Mouse (Mus musculus): ENCODE data around the gene Hist1h2af. TPM values are rescaled to one million over a fixed set of nuclear protein-coding genes. Genes with fewer than 3 reads are reported as not detected.
A peak's percentile ranks its signal among the peaks of the same experiment; 100 is the strongest.
"Not testable (repeated sequence)": the region's sequence is repeated elsewhere in the genome, so short reads cannot be mapped to it uniquely, and the experiment has no call there.

Gene Hist1h2af
- polyA plus RNA-seq, 1 experiment from 2014 or later, result 0.82 TPM

DNA sequence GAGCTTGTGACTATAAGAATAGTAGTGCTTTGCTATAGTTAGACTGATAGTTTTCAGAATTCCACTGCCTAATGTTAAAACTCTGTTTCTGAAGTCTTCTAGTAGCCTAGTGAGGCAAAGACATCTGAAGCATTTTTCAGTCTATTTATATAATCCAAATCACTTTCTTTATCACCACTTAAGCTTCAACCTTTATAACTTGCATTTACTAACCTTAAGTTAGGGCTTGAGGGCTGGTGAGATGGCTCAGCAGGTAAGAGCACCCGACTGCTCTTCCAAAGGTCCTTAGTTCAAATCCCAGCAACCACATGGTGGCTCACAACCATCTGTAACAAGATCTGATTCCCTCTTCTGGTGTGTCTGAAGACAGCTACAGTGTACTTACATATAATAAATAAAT is 6.1 kb downstream of the Hist1h2af start:
- WGBS, result 70% methylated on average over 1 of the region's 1 CpGs
- not testable (repeated sequence) for H3K27ac ChIP-seq (replicated peaks); H3K4me3 ChIP-seq; H3K27me3 ChIP-seq; H3K9ac ChIP-seq; H3K36me3 ChIP-seq; ATAC-seq (ENCODE audit: low FRiP score, low read depth); H3K4me2 ChIP-seq; H3K9me3 ChIP-seq
- H3K4me1 ChIP-seq (replicated peaks), result peaks cover 12% of the 10 kb centered on the region

DNA sequence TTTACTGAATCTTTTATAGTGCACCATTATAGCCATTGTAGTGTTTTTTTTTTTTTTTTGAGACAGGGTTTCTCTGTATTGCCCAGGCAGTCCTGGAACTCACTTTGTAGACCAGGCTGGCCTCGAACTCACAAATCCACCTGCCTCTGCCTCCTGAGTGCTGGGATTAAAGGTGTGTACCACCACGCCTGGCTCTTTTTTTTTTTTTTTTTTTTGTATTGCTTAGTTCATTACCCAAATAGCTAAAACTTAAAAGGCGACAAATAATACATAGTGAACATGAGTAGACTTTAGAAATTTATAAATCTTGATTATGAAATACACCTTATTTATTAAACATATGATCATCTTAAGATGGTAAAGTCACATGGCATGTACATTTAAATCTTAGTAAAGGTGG is 7.8 kb downstream of the Hist1h2af start:
- Histone ChIP-seq H3K4me2 (no peak overlapping the region), H3K36me3 (no peaks in the 10 kb centered on the region), H3K4me3 (no peak overlapping the region), H3K9ac (no peak overlapping the region), H3K27me3 (no peaks in the 10 kb centered on the region), H3K4me1 (replicated peaks) (peaks cover 8% of the 10 kb centered on the region), H3K27ac (replicated peaks) (no peak overlapping the region), H3K9me3 (no peaks in the 10 kb centered on the region)
- no peak for ATAC-seq (ENCODE audit: low FRiP score, low read depth)
- WGBS, result 81% methylated on average over 3 of the region's 3 CpGs

DNA sequence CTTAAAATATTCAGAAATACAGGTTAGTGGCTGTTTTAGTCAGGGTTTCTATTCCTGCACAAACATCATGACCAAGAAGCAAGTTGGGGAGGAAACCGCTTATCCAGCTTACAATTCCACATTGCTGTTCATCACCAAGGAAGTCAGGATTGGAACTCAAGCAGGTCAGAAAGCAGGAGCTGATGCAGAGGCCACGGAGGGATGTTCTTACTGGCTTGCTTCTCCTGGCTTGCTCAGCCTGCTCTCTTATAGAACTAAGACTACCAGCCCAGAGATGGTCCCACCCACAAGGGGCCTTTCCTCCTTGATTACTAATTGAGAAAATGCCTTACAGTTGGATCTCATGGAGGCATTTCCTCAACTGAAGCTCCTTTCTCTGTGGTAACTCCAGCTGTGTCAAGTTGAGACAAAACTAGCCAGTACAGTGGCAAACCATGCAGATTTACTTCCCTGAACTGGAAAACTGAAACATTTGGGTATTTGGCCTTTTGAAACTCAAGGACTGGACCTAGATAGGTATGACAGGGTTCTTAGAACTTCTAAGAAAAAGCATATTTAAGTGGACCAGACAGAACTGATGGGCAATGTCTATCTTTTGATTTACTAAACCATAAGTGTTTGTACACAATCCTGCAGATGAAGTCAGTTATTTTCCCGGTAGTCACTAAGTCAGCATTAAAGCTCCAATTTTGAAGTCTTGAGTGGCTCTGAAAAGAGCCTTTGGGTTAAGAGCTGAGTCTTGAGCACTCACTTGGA is 8.7 kb downstream of the Hist1h2af start:
- WGBS, result 3% methylated on average over 3 of the region's 3 CpGs

DNA sequence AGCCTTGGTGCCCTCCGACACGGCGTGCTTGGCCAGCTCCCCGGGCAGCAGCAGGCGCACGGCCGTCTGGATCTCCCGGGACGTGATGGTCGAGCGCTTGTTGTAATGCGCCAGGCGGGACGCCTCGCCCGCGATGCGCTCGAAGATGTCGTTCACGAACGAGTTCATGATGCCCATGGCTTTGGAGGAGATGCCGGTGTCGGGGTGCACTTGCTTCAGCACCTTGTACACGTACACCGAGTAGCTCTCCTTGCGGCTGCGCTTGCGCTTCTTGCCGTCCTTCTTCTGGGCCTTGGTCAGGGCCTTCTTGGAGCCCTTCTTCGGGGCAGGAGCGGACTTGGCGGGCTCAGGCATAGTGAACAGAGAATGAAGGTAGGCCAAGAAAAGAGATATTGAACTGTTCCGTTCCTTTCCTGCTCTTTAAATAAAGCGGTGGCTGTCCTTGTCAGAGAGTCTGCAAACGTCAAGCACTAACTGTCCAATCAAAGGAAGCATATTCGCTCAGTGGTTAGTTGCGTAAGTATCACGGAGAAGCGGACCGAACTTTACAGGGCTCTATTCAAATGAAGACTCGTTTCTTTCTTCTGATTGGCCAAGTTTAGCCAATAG is 9.4 kb downstream of the Hist1h2af start, which contains the start of gene Hist1h2bh:
Hist1h2bh (minus strand) TSS at position 394 of the 609 bp plus-strand sequence.
- H3K4me1 ChIP-seq (replicated peaks); H3K27me3 ChIP-seq; H3K36me3 ChIP-seq; H3K9me3 ChIP-seq: not testable (repeated sequence)
- Histone ChIP-seq H3K4me3 (peak within 1 kb of the TSS; percentile 55), H3K9ac (peak within 1 kb of the TSS; percentile 43), H3K4me2 (peak within 1 kb of the TSS; percentile 87), H3K27ac (replicated peaks) (peak within 1 kb of the TSS; percentile 90)
- peak; percentile 92 for ATAC-seq (ENCODE audit: low FRiP score, low read depth)
- WGBS, result under 1% methylated on average over 41 of the region's 42 CpGs

More for the DNA sequence above, 8.7 kb downstream of the Hist1h2af start:
- H3K27ac ChIP-seq (replicated peaks), result 0 out of 2 replicates have a peak overlapping the region, but pooled peaks have one; percentile 77
- not testable (repeated sequence) for ATAC-seq (ENCODE audit: low FRiP score, low read depth); H3K9me3 ChIP-seq; H3K27me3 ChIP-seq; H3K36me3 ChIP-seq; H3K4me1 ChIP-seq (replicated peaks)
- H3K4me2 ChIP-seq, result peak overlapping the region; percentile 87
- H3K4me3 ChIP-seq, result peak overlapping the region; percentile 49
- peak overlapping the region; percentile 40 for H3K9ac ChIP-seq

DNA sequence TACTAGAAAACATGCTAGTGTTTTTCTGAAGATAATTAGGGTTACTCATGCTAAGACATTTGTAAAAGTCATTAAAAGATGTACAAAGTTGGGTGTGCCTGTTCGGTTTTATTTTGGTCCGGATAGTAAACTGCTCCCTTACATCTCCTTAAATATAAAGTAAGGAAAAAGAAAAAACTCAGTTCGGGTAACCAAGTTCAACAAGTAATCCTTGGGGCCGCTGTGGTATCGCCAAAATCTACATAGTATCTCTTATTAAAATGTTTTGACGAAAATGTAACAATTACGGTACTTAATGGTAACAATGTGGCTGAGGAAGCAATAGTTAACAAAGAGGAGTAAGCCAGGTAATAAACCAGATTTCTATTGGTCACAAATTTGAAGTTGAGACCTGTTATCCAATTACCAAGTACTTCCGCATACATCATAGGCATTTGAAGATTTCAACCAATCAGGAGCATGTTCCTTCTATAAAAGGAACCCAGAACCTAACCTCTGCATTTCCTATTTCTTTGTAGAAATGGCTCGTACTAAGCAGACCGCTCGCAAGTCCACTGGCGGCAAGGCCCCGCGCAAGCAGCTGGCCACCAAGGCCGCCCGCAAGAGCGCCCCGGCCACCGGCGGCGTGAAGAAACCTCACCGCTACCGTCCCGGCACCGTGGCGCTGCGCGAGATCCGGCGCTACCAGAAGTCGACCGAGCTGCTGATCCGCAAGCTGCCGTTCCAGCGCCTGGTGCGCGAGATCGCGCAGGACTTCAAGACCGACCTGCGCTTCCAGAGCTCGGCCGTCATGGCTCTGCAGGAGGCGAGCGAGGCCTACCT is 10.5 kb downstream of the Hist1h2af start, which contains the start of gene Hist1h3f:
Hist1h3f (plus strand) TSS at position 88 of the 822 bp plus-strand sequence.
- no peaks in the 10 kb centered on the region for H3K9me3 ChIP-seq
- peak within 1 kb of the TSS; percentile 90 for H3K27ac ChIP-seq (replicated peaks)
- H3K9ac ChIP-seq, result peak within 1 kb of the TSS; percentile 61
- ATAC-seq (ENCODE audit: low FRiP score, low read depth), result peak; percentile 96
- H3K4me3 ChIP-seq, result peak within 1 kb of the TSS; percentile 55
- H3K4me1 ChIP-seq (replicated peaks), result peaks cover 8% of the 10 kb centered on the region
- no peaks in the 10 kb centered on the region for H3K27me3 ChIP-seq
- H3K36me3 ChIP-seq, result no peaks in the 10 kb centered on the region
- H3K4me2 ChIP-seq, result peak within 1 kb of the TSS; percentile 87
- under 1% methylated on average over 34 of the region's 45 CpGs for WGBS

DNA sequence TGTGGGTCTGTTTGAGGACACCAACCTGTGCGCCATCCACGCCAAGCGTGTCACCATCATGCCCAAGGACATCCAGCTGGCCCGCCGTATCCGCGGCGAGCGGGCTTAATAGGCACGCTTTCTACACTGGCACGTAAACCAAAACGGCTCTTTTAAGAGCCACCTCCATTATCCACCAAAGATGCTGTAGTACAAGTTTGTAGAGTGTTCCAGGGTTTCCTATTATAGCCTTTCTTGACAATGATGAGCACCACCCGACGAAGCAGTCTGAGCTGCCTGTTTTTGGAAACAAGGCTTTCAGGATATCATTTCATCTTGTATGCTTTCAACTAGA is 11.0 kb downstream of the Hist1h2af start:
- 0% methylated on average over 11 of the region's 14 CpGs for WGBS
- peak overlapping the region; percentile 61; the same call in 1 of the 2 replicates for H3K9ac ChIP-seq
- not testable (repeated sequence) for H3K9me3 ChIP-seq; ATAC-seq (ENCODE audit: low FRiP score, low read depth); H3K27me3 ChIP-seq; H3K4me1 ChIP-seq (replicated peaks); H3K36me3 ChIP-seq
- peak overlapping the region; percentile 87 for H3K4me2 ChIP-seq
- H3K4me3 ChIP-seq, result peak overlapping the region; percentile 55
- peak overlapping the region; percentile 90; the same call in 1 of the 2 replicates for H3K27ac ChIP-seq (replicated peaks)

DNA sequence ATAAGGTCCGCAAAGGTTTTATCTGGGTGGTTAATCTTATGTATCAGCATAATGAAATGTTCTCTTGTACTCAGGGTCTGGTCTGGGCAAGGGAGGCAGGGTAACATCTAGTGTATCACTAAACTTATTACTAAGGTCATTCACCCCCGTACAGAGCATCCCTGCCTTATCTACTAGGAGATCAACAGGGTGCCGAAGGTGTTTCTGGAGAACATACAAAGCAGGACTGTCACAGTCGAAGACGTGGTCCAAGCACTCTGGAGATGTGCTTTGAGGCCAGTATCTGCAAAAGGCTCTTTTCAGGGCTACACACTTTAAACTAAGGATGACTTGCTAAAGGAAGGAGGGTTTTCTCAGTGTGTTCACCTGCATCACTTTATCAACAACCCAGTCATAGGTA is 13.0 kb downstream of the Hist1h2af start:
- Histone ChIP-seq H3K4me1 (replicated peaks) (peaks cover 15% of the 10 kb centered on the region), H3K4me3 (no peak overlapping the region), H3K27me3 (no peaks in the 10 kb centered on the region), H3K4me2 (no peak overlapping the region), H3K27ac (replicated peaks) (no peak overlapping the region), H3K36me3 (no peaks in the 10 kb centered on the region), H3K9ac (no peak overlapping the region), H3K9me3 (no peaks in the 10 kb centered on the region)
- 87% methylated on average over 5 of the region's 5 CpGs for WGBS
- ATAC-seq (ENCODE audit: low FRiP score, low read depth), result no peak

DNA sequence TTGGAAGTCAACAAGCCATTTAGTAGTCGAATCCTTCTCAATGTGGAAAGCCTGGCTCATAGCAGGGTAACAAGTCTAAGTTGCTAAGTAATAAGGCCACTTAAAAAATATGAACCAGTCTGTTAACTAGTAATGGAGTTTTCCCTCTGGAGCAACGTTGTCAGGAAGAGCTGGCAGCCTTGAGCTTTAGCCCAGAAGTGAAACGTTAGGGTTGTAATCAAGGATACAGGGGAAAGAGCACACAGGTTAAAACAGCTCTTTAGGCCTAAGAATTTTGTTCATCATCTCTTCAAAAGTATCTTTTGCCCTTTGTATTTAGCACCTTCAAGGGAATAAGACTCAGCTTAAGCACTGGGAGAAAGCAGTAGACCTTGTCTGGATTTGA is 17.0 kb downstream of the Hist1h2af start:
- WGBS, result 8% methylated on average over 3 of the region's 3 CpGs
- peak overlapping the region; percentile 46 for H3K4me3 ChIP-seq
- H3K27me3 ChIP-seq, result no peaks in the 10 kb centered on the region
- no peak for ATAC-seq (ENCODE audit: low FRiP score, low read depth)
- peaks cover 29% of the 10 kb centered on the region for H3K4me1 ChIP-seq (replicated peaks)
- no peaks in the 10 kb centered on the region for H3K9me3 ChIP-seq
- no peaks in the 10 kb centered on the region for H3K36me3 ChIP-seq
- peak overlapping the region; percentile 87 for H3K27ac ChIP-seq (replicated peaks)
- H3K9ac ChIP-seq, result peak overlapping the region; percentile 54; the same call in 1 of the 2 replicates
- H3K4me2 ChIP-seq, result peak overlapping the region; percentile 64

DNA sequence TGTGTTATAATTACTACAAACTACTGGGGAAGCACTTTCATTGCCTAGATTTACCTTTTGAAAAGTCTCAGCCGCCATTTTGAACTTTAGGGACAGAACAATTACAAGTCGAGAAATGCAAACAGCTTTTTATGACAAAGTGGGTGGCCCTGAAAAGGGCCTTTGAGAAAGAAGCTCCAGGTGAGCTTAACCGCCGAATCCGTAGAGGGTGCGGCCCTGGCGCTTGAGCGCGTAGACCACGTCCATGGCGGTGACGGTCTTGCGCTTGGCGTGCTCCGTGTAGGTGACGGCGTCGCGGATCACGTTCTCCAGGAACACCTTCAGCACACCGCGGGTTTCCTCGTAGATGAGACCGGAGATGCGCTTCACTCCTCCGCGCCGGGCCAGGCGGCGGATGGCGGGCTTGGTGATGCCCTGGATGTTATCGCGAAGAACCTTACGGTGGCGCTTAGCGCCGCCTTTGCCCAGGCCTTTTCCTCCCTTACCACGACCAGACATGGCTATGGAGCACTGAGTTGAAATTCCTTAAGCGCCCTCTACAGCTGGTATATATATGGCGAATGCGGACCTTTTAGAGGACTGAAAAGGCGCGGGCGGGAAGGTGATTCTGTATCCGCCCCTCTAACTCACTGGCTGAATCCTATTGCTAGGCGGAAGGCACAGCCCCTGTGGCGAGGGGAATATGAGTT is 17.6 kb downstream of the Hist1h2af start, which contains the start of gene Hist1h4f:
Hist1h4f (minus strand) TSS at position 503 of the 689 bp plus-strand sequence.
- Histone ChIP-seq H3K27ac (replicated peaks) (peak within 1 kb of the TSS; percentile 87), H3K9ac (peak within 1 kb of the TSS; percentile 54), H3K4me2 (peak within 1 kb of the TSS; percentile 64), H3K4me1 (replicated peaks) (peaks cover 32% of the 10 kb centered on the region), H3K4me3 (peak within 1 kb of the TSS; percentile 46)
- H3K36me3 ChIP-seq, H3K9me3 ChIP-seq, H3K27me3 ChIP-seq: not testable (repeated sequence)
- ATAC-seq (ENCODE audit: low FRiP score, low read depth), result peak; percentile 93
- under 1% methylated on average over 47 of the region's 47 CpGs for WGBS

DNA sequence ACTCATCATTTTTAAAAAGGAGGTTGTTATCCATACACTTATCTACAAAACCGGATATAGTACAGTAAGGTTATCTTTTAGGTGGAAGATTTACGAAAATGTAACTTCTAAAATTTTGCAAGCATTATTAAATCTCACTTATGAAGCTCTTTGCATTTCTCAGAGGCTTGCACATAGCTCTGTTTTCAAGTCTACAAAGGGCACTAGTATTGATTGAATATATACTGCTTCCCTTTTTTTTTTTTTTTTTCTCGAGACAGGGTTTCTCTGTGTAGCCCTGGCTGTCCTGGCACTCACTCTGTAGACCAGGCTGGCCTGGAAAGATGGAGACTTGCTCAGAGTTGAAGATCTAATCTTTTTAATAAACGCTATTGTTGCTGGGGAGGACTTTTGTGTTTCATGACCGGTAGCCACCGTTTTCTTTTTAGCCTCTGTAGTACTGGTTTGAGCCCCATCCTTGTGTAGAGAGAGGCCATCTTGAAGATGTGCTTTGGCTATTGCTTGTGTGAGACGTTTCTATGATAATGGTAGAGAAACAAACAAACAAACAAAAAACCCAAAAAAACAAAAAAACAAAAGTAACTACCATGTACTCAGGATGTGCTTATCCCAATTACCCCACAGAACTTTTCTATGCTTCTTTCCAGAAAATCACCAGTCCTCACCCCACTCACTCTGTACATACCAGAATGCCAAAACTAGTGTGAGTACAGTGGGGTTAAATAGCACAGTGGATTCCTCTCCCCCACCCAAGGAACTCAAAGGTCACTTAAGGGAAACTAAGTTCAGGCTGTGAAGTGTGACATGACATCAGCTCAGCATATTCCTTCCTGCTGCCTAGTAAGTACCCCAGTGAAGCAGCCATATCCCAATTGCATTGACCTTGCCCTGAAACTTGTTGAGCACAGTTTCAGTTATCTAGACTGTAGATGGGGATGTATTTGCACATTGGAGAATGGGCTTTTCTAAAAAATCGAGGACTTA is 18.5 kb downstream of the Hist1h2af start:
- Histone ChIP-seq H3K4me1 (replicated peaks) (peaks cover 38% of the 10 kb centered on the region), H3K27me3 (no peaks in the 10 kb centered on the region), H3K9me3 (no peaks in the 10 kb centered on the region), H3K4me3 (peak overlapping the region; percentile 46), H3K36me3 (no peaks in the 10 kb centered on the region), H3K9ac (0 out of 2 replicates have a peak overlapping the region, but pooled peaks have one; percentile 17), H3K27ac (replicated peaks) (peak overlapping the region; percentile 87), H3K4me2 (peak overlapping the region; percentile 64)
- 52% methylated on average over 8 of the region's 8 CpGs for WGBS
- no peak for ATAC-seq (ENCODE audit: low FRiP score, low read depth)
